22 mouse cellular contexts compared by ENCODE assay signal in the genomic region with DNA sequence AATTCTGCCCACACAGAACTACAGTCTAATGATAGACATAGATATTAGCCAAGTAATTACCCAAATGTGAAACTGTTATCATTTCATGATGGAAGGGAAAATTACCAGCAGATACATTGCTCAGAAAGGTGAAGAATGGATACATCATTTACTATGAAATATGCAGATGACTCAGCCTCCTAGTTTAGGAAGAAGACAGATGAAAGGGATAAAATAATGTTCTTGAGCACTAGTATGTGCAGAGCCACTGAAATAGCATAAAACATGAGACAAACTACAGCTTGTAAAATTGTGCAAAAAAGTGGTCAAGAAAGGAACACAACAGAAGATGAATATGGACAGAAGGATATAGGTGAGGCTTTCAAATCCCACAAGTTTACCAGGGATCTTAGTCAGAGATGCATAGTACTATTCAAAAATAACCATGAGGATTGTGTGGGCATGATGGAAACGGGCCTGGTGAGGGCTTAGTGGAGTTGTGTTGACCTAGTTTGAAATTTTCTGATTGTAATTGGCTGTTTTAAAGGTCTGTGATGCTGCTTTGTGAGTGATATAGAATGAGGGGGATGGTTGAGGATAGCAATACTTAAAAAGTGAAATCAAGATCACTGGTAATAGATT.
DNase-seq lines count a peak whose midpoint lies in the region; ATAC-seq lines count a peak whose summit lies in the region.
"Had no signal": no experiment of that assay in that cellular context is flagged by ENCODE, and none has a peak within 500 bp of the region (broad histone marks: within the 10 kb centered on the region; RNA-seq: fewer than 3 reads in every experiment).

No protein-coding gene starts in this region.

- peak; percentile 99 for ATAC-seq in frontal cortex, adult (ENCODE audit: low TSS enrichment)
- ATAC-seq: activated CD4-positive, CD25-positive, alpha-beta regulatory T cell, adult 4 months; CD4-positive, CD25-positive, alpha-beta regulatory T cell, adult 4 months; forebrain, embryonic 13.5 days; forebrain, embryonic 15.5 days; forebrain, postnatal 0 days; Patski had no signal

- no peak for DNase-seq in frontal cortex, postnatal 25 days (ENCODE audit: low spot score in 2 of 2)
- DNase-seq in right cerebral cortex, adult 18-20 months: peak; percentile 4
- DNase-seq in right cerebral cortex, postnatal 25 days: no peak
- peak; percentile 45 for DNase-seq in brain, adult 2 months (ENCODE audit: low read depth, low spot score)
- DNase-seq in cerebellum, postnatal 4 days (ENCODE audit: low spot score in 2 of 2): no peak
- DNase-seq: adrenal gland, adult 8-10 months; adrenal gland, postnatal 14 days; adrenal gland, postnatal 36 days; B cell, adult 2 months; cerebellum, adult 11 months; cerebellum, adult 18-20 months; cerebellum, adult 8-10 months; cerebellum, adult 9-11 months; cerebellum, postnatal 14 days; cerebellum, postnatal 36 days; forebrain, postnatal 0 days had no signal

Comparison
In these comparisons a context has a peak if more than half of its experiments do, and no peak if none do; other contexts are left out.
1. DNase-seq: peak in right cerebral cortex, adult 18-20 months (single experiment) and brain, adult 2 months (single experiment); none in frontal cortex, postnatal 25 days (0 of 2), right cerebral cortex, postnatal 25 days (single experiment) and cerebellum, postnatal 4 days (0 of 2).